Mouse (Mus musculus): Measurements from ENCODE around the gene Dpy19l1. TPM values are rescaled to one million over a fixed set of nuclear protein-coding genes. Genes with fewer than 3 reads are reported as not detected.

The Dpy19l1 gene
- polyA plus RNA-seq, 2 experiments from 2014 or later, result 4.5 to 9.2 TPM

DNA sequence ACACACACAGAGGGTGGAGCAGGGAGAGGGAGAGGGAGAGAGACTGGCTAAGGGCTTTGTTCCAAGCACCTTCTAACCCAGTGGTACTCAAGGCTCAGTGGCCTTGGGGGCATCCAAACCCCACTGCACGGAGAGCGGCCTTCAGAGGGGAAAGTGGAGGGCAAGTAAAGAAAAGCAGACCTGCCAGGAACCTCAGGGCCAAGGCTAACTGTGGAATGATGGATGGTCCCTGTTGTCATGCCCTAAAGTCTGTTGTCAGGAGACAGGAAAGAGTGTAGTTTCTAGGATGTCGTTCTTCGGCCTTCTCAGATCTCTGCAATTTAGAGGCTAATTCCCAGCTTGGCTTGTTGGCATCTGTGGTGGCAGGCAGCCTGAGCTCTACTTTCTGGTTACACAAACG, 32.8 kb downstream of the Dpy19l1 start:
- no peak for ATAC-seq

DNA sequence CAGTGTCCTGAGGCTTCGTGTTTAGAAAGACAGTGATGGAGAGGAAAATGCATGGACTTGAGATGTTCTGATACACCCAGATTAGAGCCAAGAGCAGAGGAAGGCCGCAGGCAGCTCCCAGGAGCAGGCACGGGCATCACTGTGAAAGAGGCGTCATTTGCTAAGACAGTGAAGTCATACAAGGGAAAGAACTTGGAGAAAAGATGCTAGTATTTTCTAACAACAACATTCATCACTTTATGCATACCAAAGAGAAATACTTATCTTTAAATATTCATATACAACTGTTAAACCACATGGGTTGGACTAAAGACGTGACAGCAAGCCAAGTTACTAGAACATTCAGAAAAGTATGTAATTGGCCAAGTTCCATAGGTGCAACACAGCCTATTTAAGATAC, 35.8 kb downstream of the Dpy19l1 start:
- no peak for ATAC-seq

- ATAC-seq, result no peak
Measured at GRCm38 (mm10) chr9:24466649-24467048, 36.3 kb downstream of the Dpy19l1 start.

GRCm38 (mm10) chr9:24461379-24461961, 41.5 kb downstream of the Dpy19l1 start:
- no peak for ATAC-seq

DNA sequence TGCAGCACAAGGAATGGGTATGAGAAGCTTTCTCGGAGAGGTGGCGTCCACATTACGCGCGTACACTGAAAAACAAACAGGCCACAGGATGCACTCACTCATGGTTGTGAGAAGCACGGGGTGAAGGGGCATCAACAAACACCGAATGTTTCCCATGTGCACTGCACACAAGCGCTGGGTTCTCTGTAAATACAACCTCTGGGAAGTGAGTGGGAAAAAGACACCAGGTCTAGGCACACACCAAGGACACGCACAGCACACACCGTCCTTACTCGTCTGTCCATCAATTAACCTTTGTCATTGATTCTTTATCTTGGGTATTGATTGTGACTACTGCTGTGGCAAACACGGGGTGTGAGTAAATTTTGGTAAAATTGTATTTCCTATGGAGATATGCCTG, 49.1 kb downstream of the Dpy19l1 start:
- ATAC-seq, result no peak

DNA sequence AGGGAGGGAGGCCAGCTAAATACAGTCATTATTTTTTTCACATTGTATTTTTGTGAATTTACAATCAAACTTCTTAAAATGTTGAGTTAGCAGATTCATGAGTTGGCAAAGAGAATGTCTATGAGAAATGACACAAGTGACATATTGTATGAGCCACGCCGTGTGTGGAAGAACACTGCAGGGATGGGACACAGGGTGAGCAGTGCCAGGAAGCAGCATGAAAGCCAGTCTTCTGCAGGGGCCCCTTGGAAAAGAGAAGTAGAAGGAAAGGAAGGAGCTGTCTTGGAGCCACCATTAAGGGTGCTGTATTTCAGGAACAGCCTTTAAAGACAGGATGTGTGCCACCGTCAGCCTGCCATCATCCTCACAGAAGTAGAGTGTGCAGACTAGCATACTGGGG, 52.0 kb downstream of the Dpy19l1 start:
- ATAC-seq, result no peak

DNA sequence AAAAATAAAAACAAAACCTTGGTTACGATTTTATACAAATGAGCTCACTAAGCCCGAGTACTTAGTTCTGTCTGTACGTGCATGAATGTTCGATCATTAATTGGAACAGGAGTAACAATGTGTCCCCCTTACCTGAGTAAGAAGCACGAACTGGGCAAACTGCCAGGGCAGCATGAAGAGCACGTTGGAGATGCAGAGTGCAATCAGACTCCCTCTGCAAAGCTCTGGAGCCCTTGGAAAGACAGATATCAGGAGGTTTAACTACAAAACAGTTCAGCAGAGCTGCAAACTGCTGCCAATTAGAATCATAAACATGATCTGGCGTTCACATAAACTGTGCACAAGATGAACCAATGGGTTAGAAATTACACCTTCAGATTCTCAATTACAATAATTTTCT, 52.4 kb downstream of the Dpy19l1 start:
- no peak for ATAC-seq

GRCm38 (mm10) chr9:24434901-24435300, 68.0 kb downstream of the Dpy19l1 start:
- no peak for ATAC-seq

- no peak for ATAC-seq
Measured at GRCm38 (mm10) chr9:24429721-24430120, 73.2 kb downstream of the Dpy19l1 start.

- ATAC-seq, result no peak
Measured at GRCm38 (mm10) chr9:24425679-24426078, 77.3 kb downstream of the Dpy19l1 start.

- ATAC-seq, result no peak
Measured at GRCm38 (mm10) chr9:24423241-24423640, 79.7 kb downstream of the Dpy19l1 start.

GRCm38 (mm10) chr9:24421888-24422287, 81.1 kb downstream of the Dpy19l1 start:
- no peak for ATAC-seq

- no peak for ATAC-seq
Measured at GRCm38 (mm10) chr9:24421221-24421620, 81.7 kb downstream of the Dpy19l1 start.

- no peak for ATAC-seq
Measured at GRCm38 (mm10) chr9:24420144-24420543, 82.8 kb downstream of the Dpy19l1 start.

DNA sequence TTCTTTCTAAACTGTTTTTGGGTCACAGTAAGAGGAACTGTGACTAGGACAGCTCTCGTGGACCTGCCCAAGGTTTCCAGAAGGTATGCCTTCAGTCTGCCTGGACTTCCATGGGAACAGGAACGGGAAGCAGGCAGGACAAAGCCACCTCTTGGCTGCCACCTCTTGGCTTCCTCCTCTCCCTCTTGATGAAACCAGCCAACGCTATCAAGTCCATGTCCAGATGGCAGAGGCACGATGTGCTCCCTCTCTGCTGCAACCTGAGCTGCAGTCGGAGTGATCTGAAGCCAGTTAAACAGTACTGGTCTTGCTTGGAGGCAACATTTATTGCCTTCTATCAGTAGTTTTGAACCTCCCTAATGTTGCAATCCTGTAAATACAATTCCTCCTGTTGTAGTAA, 84.7 kb downstream of the Dpy19l1 start:
- no peak for ATAC-seq

- ATAC-seq, result no peak
Measured at GRCm38 (mm10) chr9:24411483-24411882, 91.5 kb downstream of the Dpy19l1 start.

DNA sequence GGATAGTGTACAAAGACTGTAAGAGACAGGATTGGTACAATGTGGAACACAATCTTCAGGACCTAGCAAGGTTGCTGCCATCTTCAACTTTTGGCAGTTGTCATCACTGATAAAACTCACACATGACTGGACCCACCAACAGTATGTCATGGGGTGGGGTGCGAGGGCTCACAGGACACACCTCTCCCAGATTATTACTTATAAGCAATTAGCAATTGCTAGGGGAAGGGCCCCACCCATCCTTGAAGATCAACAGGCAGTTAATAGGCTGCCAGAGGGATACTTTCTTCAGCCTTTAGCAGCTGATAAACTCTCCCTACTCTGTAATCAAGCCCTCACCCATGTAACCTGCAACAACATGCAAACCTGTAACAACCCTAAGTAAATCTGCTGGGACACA, 92.5 kb downstream of the Dpy19l1 start:
- ATAC-seq, result no peak

DNA sequence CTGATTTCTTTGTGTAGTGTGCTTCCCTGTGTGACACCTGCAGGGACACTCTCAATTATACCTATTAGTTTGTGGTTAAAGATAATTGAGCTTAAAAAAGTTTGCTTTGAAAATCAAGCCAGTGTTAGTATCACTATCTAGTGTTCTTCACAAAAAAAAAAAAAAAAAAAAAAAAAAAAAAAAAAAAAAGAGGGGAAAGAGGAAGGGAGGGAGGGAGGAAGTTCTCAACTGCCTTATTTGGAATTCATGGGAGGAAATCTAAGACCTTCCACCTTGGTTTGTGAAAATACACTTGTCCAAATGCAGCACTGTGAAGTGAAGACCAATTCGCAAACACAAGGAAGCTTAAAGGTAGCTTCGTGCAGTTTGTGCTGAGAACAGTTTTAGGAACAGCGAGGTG, 94.9 kb downstream of the Dpy19l1 start:
- ATAC-seq, result no peak

DNA sequence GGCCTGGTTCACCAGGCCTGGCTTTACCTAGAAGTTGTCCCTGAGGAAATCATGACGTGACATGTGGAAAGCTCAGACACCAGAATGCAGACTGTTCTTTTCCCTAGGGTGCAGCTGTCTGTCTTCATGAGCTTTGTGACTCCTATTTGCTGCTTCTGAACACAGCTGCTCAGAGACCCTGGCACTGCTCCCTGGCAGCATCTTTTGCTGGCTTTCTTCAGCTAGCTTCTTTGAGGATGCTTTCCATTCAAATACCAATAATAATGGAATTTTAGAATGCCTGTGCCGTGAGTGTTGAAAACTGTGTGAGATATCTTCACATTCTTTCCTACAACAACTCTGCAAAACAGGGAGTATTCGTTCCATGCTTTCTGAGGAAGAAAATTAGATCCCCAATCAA, 108.8 kb downstream of the Dpy19l1 start:
- ATAC-seq, result no peak

GRCm38 (mm10) chr9:24390807-24391370, 112.1 kb downstream of the Dpy19l1 start:
- no peak for ATAC-seq

DNA sequence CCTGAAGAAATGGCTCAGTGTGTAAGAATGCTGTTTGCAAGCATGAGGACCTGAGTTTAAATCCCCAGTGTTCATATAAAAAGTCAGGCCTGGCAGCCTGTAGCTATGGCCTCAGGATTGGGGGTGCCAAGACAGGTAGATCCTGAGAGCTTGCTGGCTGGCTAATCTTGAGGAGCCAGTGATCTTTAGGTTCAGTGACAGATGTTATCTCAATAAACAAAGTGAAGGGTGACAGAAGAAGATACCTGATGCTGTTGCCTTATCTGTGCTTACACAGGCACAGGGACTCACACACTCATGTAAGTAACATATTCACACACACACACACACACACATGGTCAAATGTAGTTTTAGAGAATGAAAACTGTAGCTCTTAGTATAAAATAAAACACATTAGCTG, 115.7 kb downstream of the Dpy19l1 start:
- ATAC-seq, result no peak

- ATAC-seq, result no peak
Measured at GRCm38 (mm10) chr9:24379321-24379720, 123.6 kb downstream of the Dpy19l1 start.

- ATAC-seq, result no peak
Measured at GRCm38 (mm10) chr9:24378848-24379247, 124.1 kb downstream of the Dpy19l1 start.

All from activated CD4-positive, CD25-positive, alpha-beta regulatory T cell, adult 4 months (primary cell).